Mouse (Mus musculus): ENCODE measurements at regions not wholly inside any gene's neighbourhood (a gene's known extent, or its start where the extent isn't known, plus 50 kb on each side); places are given as distances from the start of the nearest gene placed in this dataset.

DNA sequence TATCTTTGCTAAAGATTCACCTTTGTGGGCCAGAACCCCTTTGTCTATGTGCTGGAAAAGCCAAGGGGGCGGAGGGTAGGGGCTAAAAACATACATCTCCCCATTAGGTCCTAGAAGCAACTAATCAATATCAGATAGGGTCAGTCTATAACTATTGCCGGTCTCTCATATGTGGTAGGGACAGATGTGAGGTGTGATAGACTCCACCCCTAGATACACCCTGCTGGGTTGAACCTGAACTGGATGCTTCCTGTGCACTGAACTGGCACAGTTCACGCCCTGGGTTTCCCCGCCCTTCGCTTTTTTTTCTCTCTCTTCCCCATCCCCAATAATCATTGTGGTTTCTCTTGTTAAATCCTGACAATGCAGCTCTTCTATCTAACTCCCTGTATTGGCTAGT, 270.3 kb upstream of the Gpc5 start:
- TF ChIP-seq EP300 (IDR thresholded peaks at IDR 0.05; ENCODE audit: insufficient read depth, low read depth, low read length) (no peak), CTCF (IDR thresholded peaks at IDR 0.05; ENCODE audit: low read depth, low read length) (no peak)
